Mouse (Mus musculus): Measurements from ENCODE around the gene Acap3. TPM values are rescaled to one million over a fixed set of nuclear protein-coding genes. Genes with fewer than 3 reads are reported as not detected.

Gene Acap3
- polyA plus RNA-seq (2015; fragmentation: Nextera tagmentation; extraction: Ambion mirVana) = 2.1 and 2.8 TPM in 2 replicates

GRCm38 (mm10) chr4:155891551-155892001 lies at the start of gene Acap3, which contains the start of gene Pusl1:
Gene Acap3 (plus strand): TSS chr4:155891822.
Gene Pusl1 (minus strand): TSS chr4:155891781.
- peak within 1 kb of the TSS; percentile 99 for H3K4me2 ChIP-seq (ENCODE audit: low read depth, low read length)
- no peaks in the 10 kb centered on the region for H3K9me3 ChIP-seq (ENCODE audit: low read length)
- peak within 1 kb of the TSS; percentile 95 for H3K4me3 ChIP-seq (ENCODE audit: low read depth, low read length)
- H3K9ac ChIP-seq (replicated peaks) = peak within 1 kb of the TSS; percentile 98
- no peak for TF ChIP-seq CTCF (IDR thresholded peaks at IDR 0.05; ENCODE audit: low read depth)
- TF ChIP-seq EP300 (IDR thresholded peaks at IDR 0.05; ENCODE audit: low read depth) = no peak
- ATAC-seq (peak; percentile 90), DNase-seq (peak; percentile 98)
- WGBS (ENCODE audit: insufficient replicate concordance) = under 1% methylated on average over 52 of the region's 52 CpGs
- H3K36me3 ChIP-seq (replicated peaks; ENCODE audit: insufficient read depth, low read length) = peaks cover 34% of the 10 kb centered on the region
- peaks cover 44% of the 10 kb centered on the region for H3K4me1 ChIP-seq (ENCODE audit: insufficient read depth)
- H3K27me3 ChIP-seq (ENCODE audit: insufficient read depth, low read length) = no peaks in the 10 kb centered on the region
- peak within 1 kb of the TSS; percentile 100 for H3K27ac ChIP-seq (ENCODE audit: low read depth)

DNA sequence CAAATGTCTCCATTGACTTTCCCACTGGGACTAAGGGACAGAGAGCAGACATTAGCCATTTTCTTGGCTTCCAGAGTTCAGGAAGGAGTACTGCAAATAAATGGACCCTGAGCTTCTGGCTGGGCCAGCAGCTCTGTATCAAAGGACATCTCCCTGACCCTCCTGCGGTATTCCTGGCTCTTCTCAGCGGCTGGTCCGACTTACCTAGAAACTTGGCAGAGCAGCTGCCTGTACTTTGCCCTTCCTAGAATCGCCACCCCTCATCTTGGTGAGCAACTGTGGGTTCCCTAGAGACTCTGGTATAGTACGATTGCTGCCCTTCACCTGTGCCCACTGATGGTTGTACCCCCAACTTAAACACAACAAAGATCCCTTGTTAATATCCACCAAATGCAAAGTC lies 48.4 kb upstream of the Acap3 start:
- Histone ChIP-seq H3K9ac (replicated peaks) (no peak overlapping the region), H3K4me2 (ENCODE audit: low read depth, low read length) (no peak overlapping the region), H3K9me3 (ENCODE audit: low read length) (no peaks in the 10 kb centered on the region), H3K27ac (ENCODE audit: low read depth) (no peak overlapping the region), H3K36me3 (replicated peaks; ENCODE audit: insufficient read depth, low read length) (no peaks in the 10 kb centered on the region), H3K4me1 (ENCODE audit: insufficient read depth) (peaks cover 25% of the 10 kb centered on the region), H3K27me3 (ENCODE audit: insufficient read depth, low read length) (peaks cover 4% of the 10 kb centered on the region; the same call in 1 of the 2 replicates), H3K4me3 (ENCODE audit: low read depth, low read length) (no peak overlapping the region)
- TF ChIP-seq CTCF (IDR thresholded peaks at IDR 0.05; ENCODE audit: low read depth) (no peak), EP300 (IDR thresholded peaks at IDR 0.05; ENCODE audit: low read depth) (no peak)
- no peak for DNase-seq
- ATAC-seq = no peak
- WGBS (ENCODE audit: insufficient replicate concordance) = 76% methylated on average over 5 of the region's 5 CpGs

GRCm38 (mm10) chr4:155846871-155847578 lies 44.6 kb upstream of the Acap3 start, which contains the start of gene Dvl1:
Gene Dvl1 (plus strand): TSS chr4:155847402.
- Histone ChIP-seq H3K4me3 (ENCODE audit: low read depth, low read length) (peak within 1 kb of the TSS; percentile 73), H3K9me3 (ENCODE audit: low read length) (no peaks in the 10 kb centered on the region), H3K27me3 (ENCODE audit: insufficient read depth, low read length) (no peaks in the 10 kb centered on the region), H3K36me3 (replicated peaks; ENCODE audit: insufficient read depth, low read length) (no peaks in the 10 kb centered on the region), H3K4me1 (ENCODE audit: insufficient read depth) (peaks cover 40% of the 10 kb centered on the region), H3K4me2 (ENCODE audit: low read depth, low read length) (peak within 1 kb of the TSS; percentile 95), H3K27ac (ENCODE audit: low read depth) (peak within 1 kb of the TSS; percentile 80), H3K9ac (replicated peaks) (peak within 1 kb of the TSS; percentile 95)
- DNase-seq (peak; percentile 97), ATAC-seq (peak; percentile 92)
- TF ChIP-seq EP300 (IDR thresholded peaks at IDR 0.05; ENCODE audit: low read depth) (no peak), CTCF (IDR thresholded peaks at IDR 0.05; ENCODE audit: low read depth) (peak; percentile 59)
- 3% methylated on average over 47 of the region's 65 CpGs for WGBS (ENCODE audit: insufficient replicate concordance)

DNA sequence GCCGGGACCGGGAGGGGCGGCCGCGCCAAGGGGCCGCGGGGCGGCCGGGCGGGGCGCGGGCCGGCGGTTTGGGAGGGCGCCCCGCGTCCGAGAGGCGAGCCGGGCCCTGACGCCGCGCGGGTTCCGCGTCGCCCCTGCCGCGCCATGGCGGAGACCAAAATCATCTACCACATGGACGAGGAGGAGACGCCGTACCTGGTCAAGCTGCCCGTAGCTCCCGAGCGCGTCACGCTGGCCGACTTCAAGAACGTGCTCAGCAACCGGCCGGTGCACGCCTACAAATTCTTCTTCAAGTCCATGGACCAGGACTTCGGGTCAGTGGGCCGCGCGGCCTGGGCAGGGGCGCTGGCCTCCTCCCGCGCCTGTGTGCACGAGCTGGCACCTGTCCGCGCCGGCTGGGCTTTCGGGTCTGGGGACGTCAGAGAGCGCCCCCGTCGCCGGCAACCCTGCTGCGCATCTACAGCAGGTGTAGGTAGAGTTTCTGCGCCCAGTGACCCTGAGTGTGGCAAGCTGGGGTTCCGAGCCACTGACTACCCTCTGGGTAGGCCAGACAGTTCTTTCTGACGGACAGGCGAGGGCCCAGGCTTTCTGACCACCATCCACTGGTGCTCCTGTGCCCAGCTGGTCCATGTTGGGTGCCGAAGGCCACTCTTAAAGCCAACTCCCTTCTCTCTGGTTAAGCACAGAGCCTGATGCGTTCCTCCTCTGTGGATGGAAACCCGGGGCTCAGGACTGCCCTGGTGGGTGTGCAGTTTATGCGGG lies 43.9 kb upstream of the Acap3 start:
- peak; percentile 64 for DNase-seq
- H3K4me1 ChIP-seq (ENCODE audit: insufficient read depth) = peaks cover 40% of the 10 kb centered on the region
- no peak for TF ChIP-seq EP300 (IDR thresholded peaks at IDR 0.05; ENCODE audit: low read depth)
- peak; percentile 27; the same call in 1 of the 2 replicates for TF ChIP-seq CTCF (IDR thresholded peaks at IDR 0.05; ENCODE audit: low read depth)

GRCm38 (mm10) chr4:155848434-155849095 lies 43.1 kb upstream of the Acap3 start:
- H3K9ac ChIP-seq (replicated peaks) = peak overlapping the region; percentile 95
- peak overlapping the region; percentile 73 for H3K4me3 ChIP-seq (ENCODE audit: low read depth, low read length)
- H3K9me3 ChIP-seq (ENCODE audit: low read length) = no peaks in the 10 kb centered on the region
- peak overlapping the region; percentile 95 for H3K4me2 ChIP-seq (ENCODE audit: low read depth, low read length)
- 0 out of 2 replicates have a peak overlapping the region, but pooled peaks have one; percentile 80 for H3K27ac ChIP-seq (ENCODE audit: low read depth)
- no peaks in the 10 kb centered on the region; the same call in 1 of the 2 replicates for H3K36me3 ChIP-seq (replicated peaks; ENCODE audit: insufficient read depth, low read length)
- ATAC-seq = no peak
- H3K27me3 ChIP-seq (ENCODE audit: insufficient read depth, low read length) = no peaks in the 10 kb centered on the region
- TF ChIP-seq CTCF (IDR thresholded peaks at IDR 0.05; ENCODE audit: low read depth) = no peak
- no peak for TF ChIP-seq EP300 (IDR thresholded peaks at IDR 0.05; ENCODE audit: low read depth)
- peaks cover 40% of the 10 kb centered on the region for H3K4me1 ChIP-seq (ENCODE audit: insufficient read depth)
- DNase-seq = no peak
- 63% methylated on average over 7 of the region's 7 CpGs for WGBS (ENCODE audit: insufficient replicate concordance)

More for the DNA sequence above, 43.9 kb upstream of the Acap3 start:
- peak overlapping the region; percentile 95 for H3K4me2 ChIP-seq (ENCODE audit: low read depth, low read length)
- H3K27ac ChIP-seq (ENCODE audit: low read depth) = peak overlapping the region; percentile 80
- no peaks in the 10 kb centered on the region for H3K9me3 ChIP-seq (ENCODE audit: low read length)
- no peaks in the 10 kb centered on the region for H3K36me3 ChIP-seq (replicated peaks; ENCODE audit: insufficient read depth, low read length)
- 3% methylated on average over 49 of the region's 69 CpGs for WGBS (ENCODE audit: insufficient replicate concordance)
- H3K9ac ChIP-seq (replicated peaks) = peak overlapping the region; percentile 95
- no peaks in the 10 kb centered on the region for H3K27me3 ChIP-seq (ENCODE audit: insufficient read depth, low read length)
- ATAC-seq = peak; percentile 60
- peak overlapping the region; percentile 73 for H3K4me3 ChIP-seq (ENCODE audit: low read depth, low read length)

Measured in liver, postnatal 0 days (tissue).